Mouse (Mus musculus) lung, adult 18-20 months (tissue): ENCODE results near the gene Fgfr2.
"Not testable (repeated sequence)": the region's sequence is repeated elsewhere in the genome, so short reads cannot be mapped to it uniquely, and the experiment has no call there.

Experiments
- DNase-seq, 2 experiments: peaks; one replicate each; pipeline ENCODE4 v3.0.0; 2022; ENCODE audit warnings: mixed read lengths in 2 of 2

Gene Fgfr2

DNA sequence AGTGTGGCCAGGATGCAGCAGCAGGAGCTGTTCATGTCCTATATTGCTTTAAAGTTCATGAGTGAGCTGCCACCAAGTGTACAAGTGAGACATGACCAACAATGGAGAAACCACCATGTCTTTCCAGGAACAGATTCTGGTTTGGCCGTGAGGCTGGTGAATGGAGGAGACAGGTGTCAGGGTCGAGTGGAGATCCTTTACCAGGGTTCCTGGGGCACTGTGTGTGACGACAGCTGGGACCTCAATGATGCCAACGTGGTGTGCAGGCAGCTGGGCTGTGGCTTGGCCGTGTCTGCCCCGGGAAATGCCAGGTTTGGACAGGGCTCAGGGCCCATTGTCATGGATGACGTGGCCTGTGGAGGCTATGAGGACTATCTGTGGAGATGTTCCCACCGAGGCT lies 2082.4 kb downstream of the Fgfr2 start:
- DNase-seq, result not testable (repeated sequence)

DNA sequence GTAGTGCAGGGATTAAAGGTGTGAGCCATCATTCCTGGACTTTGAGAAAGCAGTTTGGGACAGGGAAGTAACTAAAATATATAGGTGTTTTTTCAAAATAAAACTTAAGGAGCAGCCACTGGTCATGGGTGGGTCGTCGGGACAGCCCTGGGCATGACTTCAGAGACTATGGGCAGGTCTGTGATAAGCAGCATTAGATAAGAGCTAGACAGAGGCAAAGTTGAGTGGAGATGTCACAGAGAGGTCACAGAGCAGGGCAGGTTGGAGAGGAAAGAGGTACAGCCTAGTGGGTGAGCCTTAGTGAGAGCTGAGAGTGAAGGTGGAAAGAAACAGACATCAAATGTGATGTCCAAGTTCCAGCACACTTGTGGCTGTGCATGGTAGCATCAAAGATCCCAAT lies 2086.1 kb downstream of the Fgfr2 start:
- no peak for DNase-seq

DNA sequence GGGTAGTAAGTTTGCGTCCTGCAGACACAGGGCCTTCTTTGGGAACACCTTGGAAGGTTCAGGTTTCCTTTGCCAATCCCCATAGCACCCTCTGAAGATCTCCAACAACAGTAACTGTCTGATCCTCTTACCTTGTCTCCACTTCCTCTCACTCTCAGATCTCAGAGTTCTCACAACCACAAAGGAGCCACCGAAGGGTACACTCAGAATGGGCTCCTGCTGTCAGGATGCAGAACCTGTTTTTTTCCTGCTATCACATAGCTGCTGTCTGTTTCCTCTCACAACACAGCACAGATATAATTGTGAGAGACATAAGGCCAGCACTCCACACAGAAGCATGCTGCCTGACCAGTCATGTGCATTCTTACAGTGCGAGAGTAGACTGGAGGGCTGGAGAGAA lies 2086.8 kb downstream of the Fgfr2 start:
- no peak for DNase-seq

DNA sequence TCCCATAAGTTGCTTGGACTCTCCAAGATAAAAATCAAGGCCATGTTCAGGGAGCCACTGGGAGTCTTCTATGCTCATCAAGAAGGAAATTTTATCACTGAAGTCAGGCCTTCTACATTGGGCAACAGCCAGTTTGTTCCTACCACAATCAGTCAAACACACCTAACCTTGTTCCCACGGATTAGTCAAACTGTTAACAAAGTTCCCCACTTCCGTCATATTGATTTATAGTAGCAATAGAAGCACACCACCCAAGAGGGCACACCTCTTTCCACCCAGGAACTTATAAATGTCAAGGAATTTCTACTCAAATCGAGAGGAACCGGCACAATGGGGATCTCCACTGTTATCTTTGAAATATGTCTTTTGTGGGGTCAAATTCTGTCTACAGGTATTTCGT lies 2091.4 kb downstream of the Fgfr2 start, which contains the start of gene Dmbt1:
Gene Dmbt1, plus strand, starts transcription at position 299 of the 400 bp plus-strand sequence.
- no peak for DNase-seq

DNA sequence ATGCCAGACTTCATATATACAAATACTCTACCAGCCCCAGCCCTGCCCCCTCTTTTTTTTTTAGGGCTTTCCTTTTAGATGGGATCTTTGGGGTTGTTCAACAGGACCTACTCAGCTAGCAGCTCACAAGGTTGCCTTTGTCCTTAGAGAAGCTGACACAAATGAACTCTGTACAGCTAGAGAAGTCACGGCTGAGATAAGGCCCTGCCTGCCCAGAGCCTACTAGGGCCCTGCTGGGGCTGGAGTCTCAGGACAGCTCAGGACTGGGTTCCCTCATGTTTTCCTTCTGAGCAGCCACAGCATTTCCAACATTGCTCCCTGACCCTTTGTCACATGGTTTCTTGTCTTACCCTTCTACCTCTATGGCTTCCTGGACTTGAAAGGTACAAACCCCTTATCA lies 2095.6 kb downstream of the Fgfr2 start:
- DNase-seq, result no peak

DNA sequence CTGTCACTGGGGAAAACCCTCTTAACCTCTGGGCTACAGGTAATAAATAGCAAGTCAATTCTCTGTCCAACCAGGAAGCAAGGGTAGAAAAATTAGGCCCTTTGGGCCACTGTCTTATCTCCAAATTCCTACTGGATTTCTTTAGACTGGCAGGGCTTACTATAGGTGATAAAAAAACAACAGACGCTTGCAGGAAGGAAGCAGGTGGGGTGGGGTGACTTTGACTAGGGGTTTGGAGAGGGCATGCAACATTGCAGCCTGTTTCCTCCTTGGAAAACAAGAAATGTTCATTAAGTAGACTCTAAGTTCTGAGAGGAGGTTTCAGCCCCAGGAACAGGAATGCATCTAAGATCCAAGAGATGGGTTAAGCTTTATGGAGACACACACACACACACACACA lies 2098.3 kb downstream of the Fgfr2 start:
- DNase-seq, result no peak

DNA sequence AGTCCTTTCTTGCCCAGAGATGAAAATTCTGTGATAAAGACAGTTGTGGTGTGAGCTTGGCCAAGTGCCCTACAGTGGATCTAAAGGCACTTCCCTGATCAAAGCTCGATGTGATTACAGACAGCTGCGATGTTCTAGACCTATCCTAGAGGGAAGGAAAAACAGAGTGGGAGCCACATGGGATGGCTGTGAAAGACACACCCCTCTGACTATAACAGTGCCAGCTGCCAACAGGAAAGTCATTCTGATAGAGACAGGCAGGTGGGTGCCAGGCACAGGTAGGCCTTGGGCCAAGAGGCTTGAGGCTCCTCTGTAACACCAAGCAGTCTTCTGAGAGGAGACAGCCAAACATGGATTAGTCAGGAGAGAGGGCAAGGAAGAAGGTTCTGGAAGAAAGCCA lies 2104.0 kb downstream of the Fgfr2 start:
- no peak for DNase-seq

DNA sequence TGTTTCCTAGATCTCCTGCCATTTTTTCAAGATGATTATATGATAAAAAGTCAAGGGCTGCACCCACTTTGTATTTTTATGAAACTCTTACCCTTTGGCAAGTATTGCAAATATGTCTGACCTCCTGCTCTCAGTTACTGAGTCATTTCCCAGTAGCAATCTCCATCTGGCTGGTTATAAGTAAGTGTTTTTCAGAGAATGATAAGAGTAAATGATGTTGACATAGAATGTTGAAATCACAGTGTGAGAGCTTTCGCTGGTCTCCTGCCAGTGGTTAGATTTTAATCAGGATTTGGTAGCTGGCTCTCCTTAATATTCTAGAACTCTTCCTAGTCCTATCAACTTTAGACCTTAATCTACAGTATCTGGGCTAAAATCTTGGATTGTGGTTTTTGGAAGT lies 2111.2 kb downstream of the Fgfr2 start:
- DNase-seq, result peak; percentile 56 to 75

DNA sequence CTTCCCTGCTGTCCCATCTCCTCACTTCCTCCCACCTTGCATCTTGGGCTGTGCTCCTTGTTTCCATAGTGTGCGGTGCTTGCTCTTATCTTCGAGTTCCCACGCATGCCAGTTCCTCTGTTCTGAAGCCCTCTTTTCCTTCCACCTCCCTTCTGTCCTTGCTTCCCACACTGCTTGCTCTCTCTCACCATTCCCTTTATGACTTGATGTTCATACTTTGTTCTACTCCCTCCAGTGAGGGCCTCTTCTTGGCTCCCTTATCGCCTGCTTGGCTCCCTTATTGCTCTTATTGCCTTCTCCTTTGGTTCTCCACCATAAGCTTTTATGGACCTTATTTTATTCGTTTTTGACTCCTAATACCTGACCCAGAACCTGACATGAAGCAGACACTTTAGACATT lies 2114.0 kb downstream of the Fgfr2 start:
- DNase-seq, result no peak

DNA sequence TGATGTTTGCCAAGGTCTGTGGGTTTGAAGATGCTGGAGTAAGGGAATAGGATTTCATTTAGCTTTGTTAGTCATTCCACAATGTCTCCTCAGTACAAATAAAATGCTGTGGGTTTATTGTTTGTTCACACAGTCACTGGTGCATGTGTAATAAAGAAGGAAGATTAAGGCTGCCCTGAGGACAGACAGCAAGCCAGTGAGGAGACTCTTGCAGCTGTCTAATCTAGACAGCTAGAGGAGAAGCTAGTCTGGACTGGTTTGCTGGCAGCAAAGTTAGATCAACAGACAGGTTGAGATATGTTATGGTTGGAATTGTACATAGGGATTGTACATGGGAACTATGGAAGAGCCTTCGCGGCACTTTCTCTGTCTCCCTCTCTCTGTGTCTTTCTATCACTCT lies 2115.9 kb downstream of the Fgfr2 start:
- no peak for DNase-seq

DNA sequence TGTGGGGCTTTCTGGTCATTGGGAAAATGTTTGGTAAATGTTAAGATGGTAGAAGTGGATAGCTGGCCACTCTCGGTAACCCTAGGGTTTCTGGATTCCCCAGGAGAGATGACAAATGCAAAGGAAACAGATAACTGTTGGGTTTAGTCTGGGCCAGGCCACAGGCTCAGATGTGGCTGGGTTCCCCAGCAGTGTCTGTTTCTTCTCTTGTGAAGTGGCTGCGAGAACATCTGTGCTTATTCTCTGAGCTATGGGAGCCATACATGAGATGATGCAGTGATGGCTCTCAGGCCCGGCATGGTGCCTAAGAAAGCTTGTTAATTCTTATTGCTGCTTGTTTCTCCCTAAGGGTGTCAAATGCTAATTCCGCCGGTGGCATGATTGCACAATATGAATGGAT lies 2119.1 kb downstream of the Fgfr2 start:
- no peak for DNase-seq

DNA sequence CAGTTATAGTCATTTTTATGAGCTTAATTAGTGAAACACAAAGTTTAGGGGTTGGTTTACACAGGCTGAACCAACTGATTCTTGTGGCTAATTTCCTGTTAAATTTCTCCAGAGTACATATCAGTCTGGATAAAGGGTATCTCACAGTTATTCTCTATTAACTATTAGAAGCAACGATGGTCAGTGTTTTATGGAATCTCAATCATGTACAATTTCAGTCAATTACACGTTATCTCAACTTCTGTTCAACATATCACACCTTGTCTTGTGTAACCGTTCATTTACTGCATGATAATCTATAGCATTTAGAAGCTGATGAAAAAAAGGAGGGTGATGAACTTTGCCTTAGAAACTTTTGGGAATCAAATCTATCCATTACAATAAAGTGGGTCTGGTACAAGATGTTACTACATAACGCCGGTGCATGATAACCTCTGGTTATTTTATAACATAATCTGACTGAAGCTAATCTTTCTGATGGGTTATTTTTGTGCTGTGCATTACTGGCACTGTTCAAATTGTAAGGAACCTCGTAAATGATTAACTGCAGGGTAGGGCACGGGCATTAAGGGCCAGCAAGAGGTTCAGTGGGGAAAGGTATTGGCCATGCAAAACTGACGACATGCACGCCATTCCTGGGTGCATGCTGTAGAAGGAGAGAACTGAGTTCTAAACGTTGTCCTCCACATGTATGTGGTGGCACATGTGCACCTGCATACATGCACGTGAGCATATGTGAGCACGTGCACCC lies 2121.0 kb downstream of the Fgfr2 start:
- no peak for DNase-seq

DNA sequence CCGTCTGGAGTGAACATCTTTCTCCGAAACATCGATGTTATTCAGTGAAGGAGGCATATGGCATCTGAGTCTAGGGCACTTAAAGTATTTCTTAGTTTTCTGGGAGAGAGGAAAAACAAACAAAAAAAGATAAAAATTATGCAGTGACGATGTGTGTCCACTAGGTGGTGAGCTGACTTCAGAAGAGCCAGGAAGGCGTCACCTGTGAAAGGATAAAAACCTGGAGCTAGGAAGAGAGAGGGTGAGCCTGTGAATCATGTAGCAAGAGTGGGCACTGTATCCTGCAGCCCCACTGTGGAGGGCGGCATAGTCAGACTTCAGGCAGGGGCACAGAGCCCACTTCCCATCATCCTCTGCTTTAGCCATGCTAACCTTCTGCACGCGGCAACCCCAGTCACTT lies 2129.2 kb downstream of the Fgfr2 start:
- DNase-seq, result no peak

DNA sequence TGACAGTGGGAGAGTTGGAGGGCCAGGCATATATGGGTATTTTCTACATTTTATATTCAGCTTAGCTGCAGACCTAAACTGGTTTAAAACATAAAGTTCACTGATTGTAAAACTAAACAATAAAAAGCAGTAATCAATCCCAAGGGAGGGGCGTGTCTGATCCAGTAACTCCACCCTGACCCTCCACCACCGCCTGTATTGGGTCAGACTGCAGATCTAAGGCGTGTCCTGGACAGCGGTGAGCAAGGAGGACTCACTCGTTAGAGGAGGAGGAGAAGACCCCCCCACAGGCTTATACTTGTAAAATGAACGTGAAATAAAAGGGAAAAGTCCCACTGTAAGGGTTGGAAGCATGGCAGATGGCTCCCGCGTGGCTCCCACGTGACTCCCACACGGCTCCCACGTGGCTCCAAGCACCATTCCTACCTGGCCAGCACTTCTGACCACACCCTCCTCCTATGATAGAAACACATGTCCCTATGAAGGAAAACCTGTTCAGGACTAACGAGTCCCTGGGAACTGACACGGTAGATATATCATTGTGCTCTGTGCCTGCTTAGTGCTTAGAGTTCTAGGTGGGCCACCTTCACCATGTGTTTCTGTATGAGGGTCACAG lies 2131.9 kb downstream of the Fgfr2 start:
- no peak for DNase-seq

DNA sequence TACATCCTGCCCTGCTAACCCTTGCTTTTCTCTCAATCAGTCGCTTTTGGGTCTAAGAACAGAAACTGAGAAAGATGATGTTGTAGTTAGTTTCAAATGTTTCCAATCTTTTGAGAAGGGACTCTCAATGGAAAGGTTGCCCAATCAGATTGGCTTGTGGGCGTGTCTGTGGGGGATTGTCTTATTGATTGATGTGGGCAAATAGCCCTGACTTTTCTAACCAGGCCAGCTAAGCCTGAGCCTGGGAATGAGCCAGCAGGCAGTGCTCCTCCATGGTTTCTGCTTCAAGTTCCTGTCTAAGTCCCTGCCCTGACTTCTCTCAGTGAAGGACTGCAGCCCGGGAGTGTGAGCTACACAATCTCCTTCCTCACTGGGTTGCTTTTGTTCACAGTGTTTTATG lies 2133.8 kb downstream of the Fgfr2 start:
- no peak for DNase-seq

DNA sequence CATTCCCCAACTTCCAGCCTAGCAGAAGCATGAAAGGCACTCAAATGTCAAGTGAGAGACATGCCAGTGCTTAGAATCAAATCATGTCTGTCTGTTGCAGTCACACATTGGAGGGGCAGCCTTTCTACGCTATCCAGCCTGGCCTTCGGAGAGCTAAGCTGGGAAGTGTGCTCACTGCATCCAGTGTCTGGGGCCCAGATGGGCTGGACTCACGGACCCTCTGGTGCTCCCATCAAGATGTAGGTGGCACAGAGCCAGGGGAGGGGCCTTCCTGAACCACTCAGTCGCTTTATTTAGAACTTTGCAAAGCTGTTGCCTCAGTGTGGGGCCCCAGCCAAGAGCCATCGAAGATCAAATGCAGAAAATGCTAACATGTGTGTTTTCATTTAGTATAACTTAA lies 2135.0 kb downstream of the Fgfr2 start:
- DNase-seq, result no peak

DNA sequence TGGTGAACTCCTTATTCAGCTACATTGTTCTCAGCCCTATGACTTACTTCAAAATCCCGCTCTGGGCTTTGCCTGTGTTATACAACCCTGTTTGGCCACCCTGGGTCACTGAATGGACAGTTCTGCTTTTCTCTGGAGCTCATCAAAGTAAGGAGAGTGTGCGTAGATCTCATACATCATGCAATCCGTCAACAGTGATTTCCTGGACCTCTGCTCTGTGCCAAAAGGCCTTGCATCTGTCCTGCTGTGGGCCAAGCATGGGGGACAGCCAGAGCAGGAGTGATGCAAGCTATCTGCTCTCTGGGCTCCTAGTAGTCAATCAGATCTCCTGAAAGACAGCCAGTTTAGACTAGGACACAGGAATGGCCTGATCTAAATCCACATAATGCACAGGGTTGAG lies 2137.4 kb downstream of the Fgfr2 start:
- DNase-seq, result no peak

DNA sequence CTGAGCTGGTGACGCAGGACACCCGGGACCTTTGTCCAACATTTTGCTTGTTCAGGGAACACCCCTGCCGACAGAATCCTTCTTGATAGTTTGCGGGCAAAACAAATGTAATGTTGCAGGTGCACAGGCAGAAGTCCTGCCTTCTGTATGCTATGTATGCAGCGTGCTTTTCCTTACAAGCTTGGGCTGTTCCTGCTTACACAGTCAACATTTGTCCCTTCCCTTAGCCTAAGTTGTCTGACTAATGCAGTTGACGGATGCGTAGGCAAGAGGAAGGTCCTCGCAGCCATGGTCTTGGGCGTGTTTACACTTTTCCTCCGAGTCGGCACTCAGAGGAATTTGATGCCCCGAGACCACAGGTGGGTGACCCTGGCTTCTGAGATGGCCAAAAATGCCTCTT lies 2138.0 kb downstream of the Fgfr2 start:
- DNase-seq, result no peak

DNA sequence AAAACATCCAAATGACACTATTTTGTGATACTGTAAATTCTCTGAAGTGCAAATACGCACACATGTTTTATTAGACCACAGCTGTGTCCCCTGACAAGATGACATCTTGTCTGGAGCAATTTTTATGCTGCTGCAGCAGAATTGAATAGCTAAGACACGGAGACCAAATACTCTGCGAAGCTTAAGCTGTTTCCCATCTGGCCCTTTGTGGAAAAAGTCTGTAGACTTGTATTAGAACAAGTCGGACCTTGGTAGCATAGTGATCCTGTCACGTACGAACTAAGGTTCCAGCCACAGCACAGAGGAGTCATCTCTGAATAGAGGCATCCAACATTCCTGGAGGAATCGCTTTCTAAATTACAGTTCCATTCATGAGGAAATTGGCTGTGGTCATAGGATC lies 2138.9 kb downstream of the Fgfr2 start:
- no peak for DNase-seq

DNA sequence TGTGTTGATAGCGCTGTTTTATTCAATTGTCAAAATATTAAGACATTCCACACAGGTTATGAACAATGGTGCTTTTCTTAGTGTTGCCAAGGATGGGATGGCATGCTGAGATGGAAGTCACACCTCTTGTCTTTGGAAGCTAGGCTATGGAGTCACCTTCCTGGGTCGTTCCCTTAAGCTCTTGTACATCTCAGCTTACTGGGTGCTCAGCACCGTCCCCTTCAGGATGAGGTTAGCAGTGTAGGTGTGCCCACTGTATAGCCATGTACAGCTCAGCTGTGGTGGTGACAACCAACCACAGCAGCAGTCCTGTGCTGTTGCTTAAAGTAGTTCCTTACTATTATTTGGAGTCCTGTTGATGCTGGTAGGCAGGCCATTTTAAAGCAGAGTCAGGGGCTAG lies 2140.3 kb downstream of the Fgfr2 start:
- DNase-seq, result no peak

DNA sequence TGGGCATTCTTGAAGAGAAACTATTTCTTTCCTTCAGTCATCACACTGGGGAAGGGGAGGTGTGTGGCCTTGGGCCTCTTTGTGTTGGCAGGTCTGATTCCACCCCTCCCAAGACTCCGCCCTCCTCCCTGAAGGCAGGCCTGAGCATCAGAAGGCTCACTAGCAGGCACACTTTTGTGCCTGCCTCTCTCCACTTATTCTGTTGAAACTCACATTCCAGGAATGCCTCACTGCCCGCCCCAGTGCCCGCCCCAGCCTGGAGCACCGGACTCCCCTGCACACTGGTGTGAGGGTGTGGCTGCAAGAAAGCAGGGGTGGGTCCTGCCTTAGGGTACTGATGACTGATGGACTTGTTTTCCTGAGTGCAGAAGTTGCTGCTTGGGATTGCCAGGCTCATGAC lies 2140.8 kb downstream of the Fgfr2 start:
- peak; percentile 86 to 92 for DNase-seq

DNA sequence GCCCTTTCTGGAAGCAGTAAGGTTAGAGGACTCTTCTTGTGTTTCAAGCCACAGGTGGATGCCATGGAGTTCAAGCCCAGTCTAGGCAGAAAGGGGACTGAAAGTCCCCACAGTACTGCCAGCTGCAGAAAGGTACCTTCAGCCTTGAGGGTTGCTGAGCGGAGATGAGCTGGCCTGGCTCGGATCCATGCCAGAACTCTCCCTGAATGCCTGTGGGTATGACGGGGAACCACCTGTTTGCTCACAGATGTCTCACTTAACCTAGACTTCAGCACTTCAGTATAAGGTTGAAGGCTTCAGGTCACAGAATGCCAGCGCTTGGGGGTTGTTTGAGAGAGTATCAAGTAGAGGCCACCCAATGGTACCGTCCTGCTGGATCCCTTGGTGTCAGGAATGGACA lies 2143.0 kb downstream of the Fgfr2 start:
- no peak for DNase-seq

DNA sequence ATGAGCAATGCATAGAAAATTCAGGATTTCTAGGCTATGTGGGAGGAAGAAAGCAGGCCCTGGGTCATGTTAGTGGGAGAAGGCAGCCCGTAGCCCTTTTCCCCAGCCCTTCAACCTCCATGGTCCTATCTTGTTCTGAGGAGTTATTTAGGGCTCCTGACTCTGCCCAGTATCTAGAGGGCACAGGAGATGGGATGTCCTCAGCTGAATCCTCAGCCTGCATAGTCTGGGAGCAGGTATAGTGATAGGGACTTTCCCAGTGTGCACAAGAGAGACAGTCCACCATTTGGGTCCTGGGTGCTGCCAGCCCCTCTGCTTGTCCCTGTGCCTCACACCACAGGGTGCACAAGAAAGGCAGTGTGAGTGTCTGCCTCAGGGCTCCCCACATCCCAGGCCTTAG lies 2144.6 kb downstream of the Fgfr2 start:
- DNase-seq, result no peak

DNA sequence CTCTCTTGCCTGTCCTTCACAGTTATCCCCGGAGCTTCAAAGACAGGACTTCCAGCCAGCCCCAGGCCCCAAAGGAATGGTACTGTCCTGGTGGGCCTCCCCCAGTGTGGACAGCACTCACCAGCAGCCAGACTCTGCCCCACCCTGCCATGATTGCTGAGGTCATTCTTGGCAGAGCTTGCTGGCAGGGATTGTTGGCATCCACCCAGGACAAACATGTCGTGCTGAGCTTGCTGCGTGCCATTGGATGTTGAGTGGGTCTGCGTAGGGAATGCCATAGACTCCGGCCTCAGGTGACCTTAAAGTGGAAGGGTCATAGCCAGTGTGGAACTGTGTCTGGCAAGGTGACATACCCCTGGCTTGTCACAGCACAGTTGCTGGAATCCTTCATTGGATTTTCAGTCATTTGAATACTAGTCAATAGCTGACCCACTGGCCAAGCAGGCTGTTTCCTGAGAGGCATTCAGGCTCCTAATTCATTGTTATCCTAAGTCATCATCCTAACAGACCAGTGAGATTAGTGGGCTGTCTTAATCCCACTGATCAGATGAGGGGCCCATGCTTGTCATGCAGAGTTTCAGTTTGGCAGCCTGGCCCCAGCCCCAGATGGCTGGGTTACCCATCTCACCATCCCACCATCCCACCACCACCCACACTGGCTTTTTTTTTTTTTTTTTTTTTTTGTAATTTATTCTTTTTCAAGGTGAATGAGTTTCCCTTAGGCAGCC lies 2145.2 kb downstream of the Fgfr2 start:
- peak; percentile 94 to 96 for DNase-seq
